Mouse (Mus musculus) macrophage (primary cell): ENCODE data around the gene Asb18. TPM values are rescaled to one million over a fixed set of nuclear protein-coding genes. Genes with fewer than 3 reads are reported as not detected.

Source experiments
- H3K27ac ChIP-seq: fragments of 350-480 bp; formaldehyde crosslinking; 2 replicates; pipeline ENCODE4 v1.9.0; 2021
- H3K36me3 ChIP-seq: fragments of 350-480 bp; formaldehyde crosslinking; 2 replicates; pipeline ENCODE4 v1.9.0; 2021; ENCODE audit errors: inconsistent target
- H3K4me3 ChIP-seq: fragments of 350-480 bp; formaldehyde crosslinking; 2 replicates; pipeline ENCODE4 v1.9.0; 2021; ENCODE audit errors: inconsistent target
- H3K79me2 ChIP-seq: fragments of 350-480 bp; formaldehyde crosslinking; 2 replicates; pipeline ENCODE4 v1.9.0; 2021; ENCODE audit errors: inconsistent target
- WGBS: methylation state at CpG from one replicate; pipeline ENCODE4 v1.1.7; 2026; ENCODE audit warnings: inconsistent platforms; ENCODE audit not compliant: missing documents; 5-methylcytosine and 5-hydroxymethylcytosine counted together
- polyA plus RNA-seq: library from polyadenylated mRNA; stranded (reverse); fragments of 250-400 nt; gene quantifications from 3 replicates; pipeline ENCODE4 v1.2.4, GENCODE M21; 2018; ENCODE audit warnings: inconsistent platforms

Asb18 gene
- polyA plus RNA-seq, 1 experiment from 2014 or later, result not detected

DNA sequence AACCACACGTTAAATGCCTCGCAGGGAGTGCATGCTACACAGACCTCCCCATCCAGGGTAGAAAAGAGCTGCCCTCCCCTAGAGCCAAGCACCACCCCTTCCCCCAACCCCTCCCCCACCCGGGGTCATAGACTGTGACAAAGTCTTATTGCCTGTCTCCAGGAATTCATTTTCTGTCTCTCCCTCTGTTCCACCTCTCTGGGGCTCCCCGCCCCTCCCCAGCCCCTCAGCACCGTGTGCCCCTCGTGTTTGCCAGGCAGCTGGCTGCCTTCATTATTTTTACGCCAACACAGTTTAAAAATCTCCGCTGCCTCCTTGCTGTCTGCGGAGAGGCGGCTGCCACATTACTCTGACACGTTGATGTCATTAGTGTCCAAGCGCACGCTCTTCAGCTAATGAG lies 52.4 kb downstream of the Asb18 start:
- 61% methylated on average over 12 of the region's 13 CpGs for WGBS
- Histone ChIP-seq H3K27ac (no peak overlapping the region), H3K4me3 (no peak overlapping the region), H3K36me3 (no peaks in the 10 kb centered on the region), H3K79me2 (no peaks in the 10 kb centered on the region)

DNA sequence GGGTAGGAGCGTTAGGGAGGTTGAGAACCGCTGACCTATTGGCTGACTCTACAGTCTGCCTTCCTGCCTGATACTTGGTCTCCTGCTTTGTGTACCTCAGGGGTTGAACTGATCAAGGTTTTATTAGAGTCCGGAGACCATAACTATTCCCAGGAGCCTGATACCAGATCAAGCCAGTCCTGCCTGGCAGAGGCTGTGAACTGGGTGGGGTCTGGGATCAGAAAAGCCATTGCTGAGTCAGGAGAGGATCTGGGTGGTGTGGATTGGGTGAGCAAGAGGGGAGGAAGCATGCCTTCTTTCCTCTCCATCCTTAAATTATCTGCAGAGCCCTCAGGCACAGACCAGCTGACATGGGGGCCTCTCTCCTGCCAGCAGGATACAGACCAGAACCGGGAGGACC lies 55.1 kb downstream of the Asb18 start:
- H3K4me3 ChIP-seq, result no peak overlapping the region
- H3K36me3 ChIP-seq, result no peaks in the 10 kb centered on the region
- no peak overlapping the region for H3K27ac ChIP-seq
- WGBS, result 76% methylated on average over 3 of the region's 4 CpGs
- no peaks in the 10 kb centered on the region for H3K79me2 ChIP-seq

GRCm38 (mm10) chr1:89943202-89943601 lies 71.3 kb downstream of the Asb18 start:
- H3K79me2 ChIP-seq, result no peaks in the 10 kb centered on the region
- 4% methylated on average over 16 of the region's 16 CpGs for WGBS
- H3K36me3 ChIP-seq, result no peaks in the 10 kb centered on the region
- H3K4me3 ChIP-seq, result no peak overlapping the region
- no peak overlapping the region for H3K27ac ChIP-seq

- no peaks in the 10 kb centered on the region for H3K79me2 ChIP-seq
- H3K4me3 ChIP-seq, result no peak overlapping the region
- no peak overlapping the region for H3K27ac ChIP-seq
- no peaks in the 10 kb centered on the region for H3K36me3 ChIP-seq
- WGBS, result 19% methylated on average over 15 of the region's 15 CpGs
Observed at GRCm38 (mm10) chr1:89942395-89942976, 72.0 kb downstream of the Asb18 start.

GRCm38 (mm10) chr1:89941701-89942381 lies 72.6 kb downstream of the Asb18 start:
- H3K27ac ChIP-seq, result no peak overlapping the region
- no peaks in the 10 kb centered on the region for H3K79me2 ChIP-seq
- no peaks in the 10 kb centered on the region for H3K36me3 ChIP-seq
- 4% methylated on average over 25 of the region's 40 CpGs for WGBS
- H3K4me3 ChIP-seq, result no peak overlapping the region

- Histone ChIP-seq H3K79me2 (no peaks in the 10 kb centered on the region), H3K27ac (no peak overlapping the region), H3K4me3 (no peak overlapping the region), H3K36me3 (no peaks in the 10 kb centered on the region)
- WGBS, result 49% methylated on average over 13 of the region's 15 CpGs
Observed at GRCm38 (mm10) chr1:89940961-89941524, 73.4 kb downstream of the Asb18 start.

DNA sequence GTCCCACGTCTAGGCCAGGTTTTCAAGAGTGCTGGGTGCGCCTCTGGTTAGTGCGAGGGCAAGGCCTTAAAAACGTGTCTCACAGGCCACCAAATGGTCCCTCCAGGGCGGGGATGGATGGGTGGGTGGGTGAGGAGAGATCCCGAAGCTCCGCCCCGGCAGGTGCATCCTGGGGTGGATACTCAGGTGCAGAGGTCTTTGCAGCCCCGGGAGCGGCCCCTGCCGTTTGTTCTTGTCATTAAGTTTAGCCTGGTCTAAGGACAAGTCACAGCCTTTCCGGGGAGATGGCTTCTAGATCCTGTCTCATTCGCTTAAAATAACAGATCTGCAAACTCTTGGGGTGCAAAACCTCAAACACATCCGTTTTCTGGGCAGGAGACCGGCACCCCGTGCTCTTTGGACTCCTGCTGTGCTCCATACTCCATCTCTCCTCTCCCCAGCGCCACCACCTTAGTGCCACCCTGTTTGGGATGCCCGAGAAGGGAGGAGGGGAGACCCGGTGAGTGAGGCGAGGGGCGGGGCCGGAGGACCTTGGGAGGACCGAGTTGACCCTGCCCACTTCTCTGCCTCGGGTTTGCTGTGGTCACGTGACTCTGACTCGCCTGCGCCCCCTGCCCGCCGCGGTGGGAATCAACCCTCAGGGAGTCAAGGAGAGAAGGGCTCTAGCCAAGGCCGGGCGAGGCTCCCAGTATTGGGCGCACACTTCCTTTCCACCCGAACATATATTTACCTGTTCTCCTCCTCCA lies 74.3 kb downstream of the Asb18 start:
- no peak overlapping the region for H3K27ac ChIP-seq
- 8% methylated on average over 33 of the region's 34 CpGs for WGBS
- no peaks in the 10 kb centered on the region for H3K79me2 ChIP-seq
- H3K36me3 ChIP-seq, result no peaks in the 10 kb centered on the region
- H3K4me3 ChIP-seq, result no peak overlapping the region

DNA sequence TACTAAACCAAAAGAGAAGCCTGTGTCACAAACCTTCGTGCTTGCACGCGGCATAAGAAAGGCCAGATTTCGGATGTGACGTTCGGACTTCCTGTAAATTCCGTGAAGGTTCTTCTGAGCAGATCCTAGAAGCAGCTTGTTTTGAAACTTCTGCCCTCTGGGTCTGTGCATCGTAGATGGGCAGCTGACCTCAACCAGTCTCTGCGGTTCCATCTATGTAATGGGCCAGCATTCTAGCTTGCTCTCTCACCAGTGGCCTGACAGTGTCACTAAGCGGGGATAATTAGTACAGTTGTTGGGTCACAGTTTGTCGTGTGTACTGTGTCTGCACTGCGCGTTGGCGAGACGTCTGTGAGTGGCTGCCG lies 74.9 kb downstream of the Asb18 start:
- WGBS, result 18% methylated on average over 16 of the region's 16 CpGs

GRCm38 (mm10) chr1:89938884-89939595 lies 75.4 kb downstream of the Asb18 start:
- Histone ChIP-seq H3K27ac (no peak overlapping the region), H3K79me2 (no peaks in the 10 kb centered on the region), H3K36me3 (no peaks in the 10 kb centered on the region), H3K4me3 (no peak overlapping the region)
- 41% methylated on average over 15 of the region's 16 CpGs for WGBS

More for the DNA sequence above, 74.9 kb downstream of the Asb18 start:
- Histone ChIP-seq H3K79me2 (no peaks in the 10 kb centered on the region), H3K4me3 (no peak overlapping the region), H3K27ac (no peak overlapping the region), H3K36me3 (no peaks in the 10 kb centered on the region)

- H3K27ac ChIP-seq, result no peak overlapping the region
- 43% methylated on average over 29 of the region's 29 CpGs for WGBS
- no peaks in the 10 kb centered on the region for H3K36me3 ChIP-seq
- H3K4me3 ChIP-seq, result no peak overlapping the region
- H3K79me2 ChIP-seq, result no peaks in the 10 kb centered on the region
Observed at GRCm38 (mm10) chr1:89935493-89936348, 78.7 kb downstream of the Asb18 start.

DNA sequence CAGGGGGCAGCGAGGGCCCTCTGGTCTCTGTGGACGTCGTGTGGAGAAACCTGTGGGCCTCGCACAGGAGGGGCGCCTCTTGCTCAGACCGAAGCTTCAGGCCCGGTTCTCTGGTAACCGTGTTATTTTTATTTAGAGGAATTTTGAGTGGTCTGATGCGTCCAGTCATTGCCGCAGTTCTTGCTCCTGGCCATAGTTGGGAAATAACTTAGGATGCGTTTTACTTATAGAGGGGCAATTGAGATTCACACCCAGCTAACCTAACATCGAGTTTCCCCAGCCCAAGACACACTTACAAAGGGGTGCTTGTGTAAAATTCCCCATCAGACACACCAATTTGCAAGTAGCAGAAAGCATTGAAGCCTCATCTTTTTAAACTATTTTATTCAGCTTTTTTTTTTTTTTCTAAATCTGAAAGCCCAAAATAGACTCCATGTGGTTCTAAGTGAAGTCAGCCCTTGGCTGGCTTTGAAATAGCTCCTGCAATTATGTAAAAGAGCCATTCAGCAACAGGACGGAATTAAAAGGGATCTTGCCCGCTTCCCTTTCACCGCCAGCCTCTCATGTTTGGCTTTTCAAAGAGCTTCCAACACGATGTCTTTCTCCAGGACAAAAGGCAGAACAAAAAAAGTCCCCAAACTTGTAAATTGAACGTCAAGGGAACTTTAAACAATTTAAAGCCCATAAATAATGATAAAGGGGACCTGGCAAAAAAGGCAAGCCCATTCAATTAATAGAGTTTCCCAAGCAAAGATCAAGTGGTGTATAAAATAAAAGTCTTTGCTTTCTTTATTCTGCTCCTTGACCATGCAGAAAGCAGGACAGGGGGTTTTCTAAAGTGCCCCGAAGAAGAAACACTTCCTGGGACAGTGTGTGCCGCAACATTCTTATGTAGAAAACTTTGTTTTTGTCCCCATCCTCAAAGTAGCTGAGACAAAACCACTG lies 79.9 kb downstream of the Asb18 start:
- 79% methylated on average over 19 of the region's 19 CpGs for whole genome bisulfite sequencing
- Histone ChIP-seq H3K79me2 (no peaks in the 10 kb centered on the region), H3K4me3 (no peak overlapping the region), H3K27ac (no peak overlapping the region), H3K36me3 (no peaks in the 10 kb centered on the region)

DNA sequence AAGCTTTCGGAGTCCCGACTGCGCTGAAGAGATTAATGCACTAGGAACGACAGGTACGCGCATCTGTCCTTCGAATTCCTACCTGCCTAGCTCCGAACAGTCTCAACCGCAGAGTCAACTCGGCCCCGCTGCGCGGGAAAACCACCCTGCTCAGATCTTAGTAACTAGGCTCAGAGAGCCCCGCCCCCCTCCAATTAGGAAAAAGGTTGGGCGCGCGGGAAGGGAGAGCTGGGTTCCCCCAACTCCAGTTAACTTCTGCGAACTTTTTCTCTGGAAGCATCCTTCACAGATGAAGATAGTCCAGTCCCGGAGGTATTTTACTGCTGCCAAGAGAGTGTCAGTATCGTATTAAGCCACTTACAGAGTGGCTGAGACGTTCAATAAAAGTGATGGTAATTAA lies 80.7 kb downstream of the Asb18 start:
- Histone ChIP-seq H3K36me3 (no peaks in the 10 kb centered on the region), H3K79me2 (no peaks in the 10 kb centered on the region), H3K4me3 (no peak overlapping the region), H3K27ac (no peak overlapping the region)
- WGBS, result 73% methylated on average over 21 of the region's 21 CpGs

DNA sequence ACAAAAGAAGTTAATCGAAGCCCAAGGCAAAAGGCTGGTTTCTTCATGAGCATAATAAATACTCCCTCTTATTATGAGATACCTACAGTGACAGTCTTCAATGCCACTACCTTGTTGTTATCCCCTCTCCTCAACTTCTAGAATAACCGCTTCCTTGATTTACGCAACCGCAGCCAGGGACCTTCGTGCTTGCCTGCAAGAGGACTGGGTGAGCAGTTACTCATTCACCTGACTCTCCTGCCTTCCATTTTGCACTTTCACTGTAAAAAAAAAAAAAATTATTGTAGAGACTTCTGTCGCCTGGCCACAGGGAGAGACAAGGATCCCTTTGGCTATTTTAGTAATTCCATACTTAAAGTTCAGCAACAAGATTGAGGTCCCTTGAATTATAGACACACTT lies 81.4 kb downstream of the Asb18 start:
- no peaks in the 10 kb centered on the region for H3K36me3 ChIP-seq
- no peaks in the 10 kb centered on the region for H3K79me2 ChIP-seq
- no peak overlapping the region for H3K4me3 ChIP-seq
- H3K27ac ChIP-seq, result no peak overlapping the region
- 83% methylated on average over 6 of the region's 6 CpGs for WGBS
